Mouse (Mus musculus) embryonic facial prominence, embryonic 14.5 days (tissue): ENCODE measurements around the gene Msl1. TPM values are rescaled to one million over a fixed set of nuclear protein-coding genes. Genes with fewer than 3 reads are reported as not detected.

Source experiments
- ATAC-seq: fragments of 200-750 bp; cut with Nextera tagmentation; 2 replicates; pipeline ENCODE4 v1.8.0; 2017; ENCODE audit warnings: low read depth, moderate number of reproducible peaks, moderate TSS enrichment
- DNase-seq: peaks from one replicate; pipeline ENCODE4 v3.0.0-alpha.2; 2015; ENCODE audit warnings: low spot score
- H3K27ac ChIP-seq: fragments of 300-500 bp; sonication (generic); replicated peaks from 2 replicates; pipeline ENCODE4 v1.5.1; 2014; ENCODE audit warnings: low read depth, mild to moderate bottlenecking, low read length, moderate library complexity
- H3K27me3 ChIP-seq: fragments of 300-500 bp; sonication (generic); replicated peaks from 2 replicates; pipeline ENCODE4 v1.6.1; 2014; ENCODE audit warnings: low read length; ENCODE audit not compliant: control insufficient read depth, insufficient read depth
- H3K36me3 ChIP-seq: fragments of 300-500 bp; sonication (generic); 2 replicates; pipeline ENCODE4 v1.6.1; 2014; ENCODE audit warnings: low read length, mixed read lengths; ENCODE audit not compliant: control insufficient read depth, insufficient read depth
- H3K4me1 ChIP-seq: fragments of 300-500 bp; sonication (generic); 2 replicates; pipeline ENCODE4 v1.6.1; 2014; ENCODE audit warnings: antibody characterized with exemption, low read length; ENCODE audit not compliant: control insufficient read depth, insufficient read depth
- H3K4me2 ChIP-seq: fragments of 300-500 bp; sonication (generic); 2 replicates; pipeline ENCODE4 v1.6.1; 2014; ENCODE audit warnings: low read depth, mild to moderate bottlenecking, low read length, moderate library complexity, mixed read lengths
- H3K4me3 ChIP-seq: fragments of 300-500 bp; sonication (generic); 2 replicates; pipeline ENCODE4 v1.5.1; 2014; ENCODE audit warnings: low read depth, mild to moderate bottlenecking, low read length
- H3K9ac ChIP-seq: fragments of 300-500 bp; sonication (generic); 2 replicates; pipeline ENCODE4 v1.6.1; 2014; ENCODE audit warnings: low read depth, mild to moderate bottlenecking, low read length, moderate library complexity, mixed read lengths
- H3K9me3 ChIP-seq: fragments of 300-500 bp; sonication (generic); 2 replicates; pipeline ENCODE4 v1.6.1; 2016; ENCODE audit warnings: low read length; ENCODE audit not compliant: control insufficient read depth
- WGBS: fragments of 180-500 bp; shearing (Covaris S2); extraction: QIAGEN DNeasy Blood & Tissue Kit; methylation state at CpG from one replicate; pipeline ENCODE4 v1.1.7; 2014; 5-methylcytosine and 5-hydroxymethylcytosine counted together
- polyA plus RNA-seq: library from polyadenylated mRNA; unstranded; fragments of >200 nt; fragmentation: Nextera tagmentation; extraction: Ambion mirVana; gene quantifications from 2 replicates; pipeline ENCODE4 v1.2.1, GENCODE M21; 2014

Gene Msl1
- polyA plus RNA-seq, 1 experiment from 2014 or later, result 18.1 TPM

DNA sequence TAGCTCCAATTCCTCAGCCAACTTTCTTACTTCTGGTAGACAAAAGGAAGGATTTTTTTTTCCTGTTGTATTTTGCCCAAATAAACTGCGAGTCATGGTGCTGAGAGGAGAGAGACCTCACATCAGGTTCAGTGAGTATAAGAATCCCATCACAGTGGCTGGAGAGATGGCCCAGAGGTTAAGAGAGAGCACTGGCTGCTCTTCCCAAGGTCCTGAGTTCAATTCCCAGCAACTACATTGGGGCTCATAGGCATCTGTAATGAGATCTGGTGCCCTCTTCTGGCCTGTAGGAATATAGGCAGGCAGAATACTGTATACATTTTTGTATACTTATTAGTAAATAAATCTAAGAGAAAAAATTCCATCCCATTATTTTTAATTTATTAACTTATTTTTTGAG, 7.6 kb upstream of the Msl1 start:
- no peaks in the 10 kb centered on the region for H3K36me3 ChIP-seq
- DNase-seq (no peak), ATAC-seq (no peak)
- peaks cover 43% of the 10 kb centered on the region for H3K4me1 ChIP-seq
- no peak overlapping the region for H3K4me3 ChIP-seq
- H3K27me3 ChIP-seq, result no peaks in the 10 kb centered on the region
- H3K9me3 ChIP-seq, result no peaks in the 10 kb centered on the region
- no peak overlapping the region for H3K27ac ChIP-seq
- 93% methylated on average over 1 of the region's 1 CpGs for WGBS
- H3K4me2 ChIP-seq, result no peak overlapping the region
- no peak overlapping the region for H3K9ac ChIP-seq

DNA sequence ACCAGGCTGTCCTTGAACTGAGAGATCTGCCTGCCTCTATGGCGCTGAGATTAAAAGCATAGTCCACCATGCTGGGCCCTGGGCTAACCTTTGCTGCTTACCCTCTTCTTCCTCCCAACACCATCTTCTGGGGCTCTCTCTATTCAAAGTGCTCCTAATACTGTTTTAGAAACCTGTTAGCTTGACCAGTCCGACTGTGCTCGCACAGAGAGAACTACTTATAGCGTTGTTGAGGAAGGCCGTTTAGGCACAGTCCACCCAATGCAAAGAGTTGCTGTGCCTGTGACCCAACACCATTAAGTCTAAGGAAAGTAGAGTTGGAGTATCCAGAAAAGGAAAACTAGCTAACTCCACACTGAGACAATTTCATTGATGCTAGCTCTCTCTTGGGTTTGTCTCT, 7.2 kb upstream of the Msl1 start:
- Histone ChIP-seq H3K9ac (no peak overlapping the region), H3K9me3 (no peaks in the 10 kb centered on the region), H3K27ac (peak overlapping the region; percentile 84), H3K27me3 (no peaks in the 10 kb centered on the region), H3K4me2 (peak overlapping the region; percentile 88; the same call in 1 of the 2 replicates), H3K4me1 (peaks cover 38% of the 10 kb centered on the region), H3K4me3 (no peak overlapping the region), H3K36me3 (no peaks in the 10 kb centered on the region)
- DNase-seq, result no peak
- WGBS, result 85% methylated on average over 5 of the region's 5 CpGs
- no peak for ATAC-seq

DNA sequence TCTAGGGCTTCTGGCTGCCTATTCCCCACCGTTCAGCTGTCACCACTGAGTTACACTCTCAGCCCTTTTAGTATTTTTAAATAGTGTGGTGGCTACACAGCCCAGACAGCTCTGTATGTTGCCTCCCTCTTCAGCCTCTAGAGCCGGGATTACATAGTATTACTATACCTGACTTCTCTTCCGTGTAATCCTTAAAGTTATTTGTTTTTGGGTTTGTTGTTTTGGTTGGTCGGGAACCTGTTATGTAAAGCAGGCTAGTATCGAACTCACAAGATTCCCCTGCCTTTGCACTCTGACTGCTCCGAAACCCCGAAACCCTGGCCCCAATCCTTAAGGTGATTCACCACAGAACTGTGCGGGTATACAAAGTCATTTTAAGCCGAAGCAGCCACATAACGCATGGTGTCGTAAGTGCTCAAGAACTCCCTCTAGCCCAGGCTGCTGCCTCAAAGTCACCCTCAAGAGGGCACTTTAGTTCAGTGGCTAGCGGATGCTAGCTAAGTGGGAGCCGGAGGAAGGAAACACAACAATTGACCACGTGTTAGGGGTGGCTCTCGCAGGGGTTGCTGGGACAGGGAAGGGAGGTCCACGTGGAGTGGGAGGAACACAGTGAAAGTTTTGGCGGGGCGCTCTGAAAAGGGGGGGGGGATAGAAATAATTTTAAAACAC, 6.6 kb upstream of the Msl1 start:
- no peaks in the 10 kb centered on the region for H3K36me3 ChIP-seq
- no peaks in the 10 kb centered on the region for H3K27me3 ChIP-seq
- peaks cover 36% of the 10 kb centered on the region for H3K4me1 ChIP-seq
- ATAC-seq (peak; percentile 91), DNase-seq (peak; percentile 97)
- H3K9me3 ChIP-seq, result no peaks in the 10 kb centered on the region
- peak overlapping the region; percentile 73 for H3K9ac ChIP-seq
- peak overlapping the region; percentile 50 for H3K4me3 ChIP-seq
- H3K27ac ChIP-seq, result peak overlapping the region; percentile 84
- peak overlapping the region; percentile 88 for H3K4me2 ChIP-seq
- WGBS, result 11% methylated on average over 18 of the region's 18 CpGs

DNA sequence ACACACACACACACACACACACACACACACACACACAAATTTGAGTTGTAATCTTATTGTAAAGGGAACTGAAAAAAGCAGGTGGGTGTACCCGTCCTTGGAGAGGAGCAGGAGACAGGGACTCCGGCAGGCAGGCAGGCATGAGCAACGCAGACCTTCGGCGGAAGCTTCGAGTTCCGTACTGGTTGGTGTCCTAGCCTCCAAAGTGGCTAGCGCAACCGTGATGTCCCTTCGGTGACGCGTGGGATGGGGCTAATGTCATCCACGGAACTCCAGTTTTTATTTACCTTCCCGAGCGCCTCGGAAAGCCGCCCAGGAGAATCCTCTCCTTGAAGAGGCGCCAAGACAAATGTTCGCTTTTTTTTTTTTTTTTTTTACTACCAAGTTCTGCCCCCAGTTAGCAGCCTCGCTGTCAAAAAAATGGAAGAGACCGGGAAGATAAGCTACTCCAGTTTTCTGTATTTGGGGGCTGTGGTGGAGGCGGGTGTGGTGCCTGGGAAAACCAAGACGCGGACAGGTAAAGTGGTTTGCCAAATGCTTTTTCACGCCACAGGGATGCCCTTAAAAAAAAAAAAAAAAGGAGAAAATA, 6.0 kb upstream of the Msl1 start:
- WGBS, result 1% methylated on average over 24 of the region's 25 CpGs
- H3K27ac ChIP-seq, result peak overlapping the region; percentile 78

DNA sequence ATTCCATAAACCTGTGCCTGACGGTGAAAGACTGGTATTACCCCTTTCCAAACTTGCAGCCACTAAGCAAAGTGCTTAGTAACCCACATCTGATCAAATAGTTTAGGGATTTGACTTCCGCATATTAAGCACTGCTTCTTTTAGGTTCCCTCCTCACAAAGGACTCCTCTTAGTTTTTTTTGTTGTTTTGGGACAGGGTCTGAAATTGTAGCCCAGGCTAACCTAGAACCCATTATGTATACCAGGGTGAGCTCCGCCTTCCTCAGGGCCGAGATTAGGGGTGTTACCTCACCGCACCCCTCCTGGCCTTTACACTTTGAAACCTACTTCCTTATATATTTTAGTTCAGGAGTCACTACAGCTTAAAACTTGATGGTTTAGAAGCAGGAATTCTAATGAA, 5.5 kb upstream of the Msl1 start:
- Histone ChIP-seq H3K9me3 (no peaks in the 10 kb centered on the region), H3K4me1 (peaks cover 35% of the 10 kb centered on the region), H3K9ac (peak overlapping the region; percentile 73; the same call in 1 of the 2 replicates), H3K27me3 (no peaks in the 10 kb centered on the region), H3K4me2 (peak overlapping the region; percentile 88), H3K27ac (no peak overlapping the region), H3K4me3 (peak overlapping the region; percentile 50), H3K36me3 (no peaks in the 10 kb centered on the region)
- DNase-seq (no peak), ATAC-seq (no peak)
- WGBS, result 36% methylated on average over 5 of the region's 5 CpGs

More for the DNA sequence above, 6.0 kb upstream of the Msl1 start:
- Histone ChIP-seq H3K36me3 (no peaks in the 10 kb centered on the region), H3K4me3 (peak overlapping the region; percentile 50), H3K9ac (peak overlapping the region; percentile 73), H3K27me3 (no peaks in the 10 kb centered on the region), H3K4me2 (peak overlapping the region; percentile 88), H3K4me1 (peaks cover 39% of the 10 kb centered on the region), H3K9me3 (no peaks in the 10 kb centered on the region)
- no peak for DNase-seq
- ATAC-seq, result no peak

DNA sequence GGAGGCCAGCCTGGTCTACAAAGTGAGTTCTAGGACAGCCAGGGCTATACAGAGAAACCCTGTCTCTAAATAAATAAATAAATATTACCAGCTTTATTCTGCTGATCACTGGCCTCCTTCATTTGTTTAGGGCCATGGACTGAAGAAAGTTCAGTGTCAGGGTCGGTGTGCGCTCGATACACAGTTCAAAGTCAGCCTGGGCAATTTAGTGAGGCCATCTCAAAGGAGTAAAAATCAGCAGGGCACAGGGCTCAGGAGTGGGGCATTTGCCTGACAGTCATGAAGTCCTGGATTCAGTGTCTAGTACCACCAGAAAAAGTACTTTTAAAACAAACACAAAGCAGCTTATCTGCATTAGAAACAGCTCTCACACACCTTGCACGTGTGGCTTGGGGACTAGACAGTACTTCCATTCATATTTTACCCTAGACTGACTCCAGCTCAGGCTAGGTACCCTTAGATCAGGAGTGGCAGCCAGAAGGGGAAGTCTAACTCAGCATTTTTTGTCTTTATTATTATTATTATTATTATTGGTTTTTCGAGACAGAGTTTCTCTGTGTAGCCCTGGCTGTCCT, 4.6 kb upstream of the Msl1 start:
- ATAC-seq, result no peak
- no peak for DNase-seq

DNA sequence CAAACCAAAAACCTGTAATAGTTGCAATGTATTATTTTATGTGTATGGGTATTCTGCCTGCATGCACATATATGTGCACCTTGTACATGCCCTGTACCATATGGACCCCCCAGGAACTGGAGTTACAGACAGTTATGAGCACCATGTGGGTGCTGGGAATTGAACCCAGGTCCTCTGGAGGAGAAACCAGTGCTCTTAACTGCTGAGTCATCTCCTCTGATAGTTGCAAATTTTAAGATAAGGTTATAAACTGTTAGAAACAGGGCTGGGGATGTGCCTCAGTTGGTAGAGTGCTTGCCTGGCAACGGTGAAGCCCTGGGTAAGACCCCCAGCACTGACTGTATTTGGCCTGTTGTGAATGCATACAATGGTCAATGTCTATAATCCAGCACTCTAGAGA, 3.9 kb upstream of the Msl1 start:
- DNase-seq (no peak), ATAC-seq (no peak)
- no peak overlapping the region for H3K4me2 ChIP-seq
- no peak overlapping the region for H3K27ac ChIP-seq
- no peak overlapping the region for H3K9ac ChIP-seq
- H3K4me1 ChIP-seq, result peaks cover 19% of the 10 kb centered on the region
- no peaks in the 10 kb centered on the region for H3K9me3 ChIP-seq
- H3K4me3 ChIP-seq, result no peak overlapping the region
- no peaks in the 10 kb centered on the region for H3K27me3 ChIP-seq
- WGBS, result 83% methylated on average over 1 of the region's 1 CpGs
- no peaks in the 10 kb centered on the region for H3K36me3 ChIP-seq

More for the DNA sequence above, 4.6 kb upstream of the Msl1 start:
- H3K4me1 ChIP-seq, result peaks cover 26% of the 10 kb centered on the region
- no peaks in the 10 kb centered on the region for H3K36me3 ChIP-seq
- no peaks in the 10 kb centered on the region for H3K27me3 ChIP-seq
- H3K9ac ChIP-seq, result no peak overlapping the region
- H3K27ac ChIP-seq, result no peak overlapping the region
- 81% methylated on average over 5 of the region's 5 CpGs for WGBS
- H3K4me3 ChIP-seq, result no peak overlapping the region
- no peaks in the 10 kb centered on the region for H3K9me3 ChIP-seq
- no peak overlapping the region for H3K4me2 ChIP-seq

DNA sequence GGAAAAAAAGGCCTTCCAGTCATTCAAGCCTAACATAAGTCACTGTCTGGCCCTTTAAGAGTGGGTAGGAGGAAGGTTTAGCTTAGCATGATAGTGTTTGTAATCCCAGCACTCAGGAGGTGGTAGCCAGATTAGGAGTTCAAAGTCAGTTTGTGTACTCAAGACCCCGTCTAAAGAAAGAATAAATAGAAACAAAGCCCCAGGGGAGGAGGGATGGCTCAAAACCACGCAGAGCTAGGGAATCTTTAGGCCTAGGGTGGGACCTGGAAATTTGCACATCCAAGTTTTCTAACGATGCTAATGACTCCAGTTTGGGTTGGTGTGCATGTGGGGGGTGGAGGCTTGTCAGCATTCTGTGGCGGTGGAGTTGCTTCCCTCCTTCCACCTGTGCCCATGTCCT, 3.2 kb upstream of the Msl1 start:
- H3K9ac ChIP-seq, result no peak overlapping the region
- 20% methylated on average over 4 of the region's 4 CpGs for WGBS
- H3K27me3 ChIP-seq, result no peaks in the 10 kb centered on the region
- H3K4me1 ChIP-seq, result peaks cover 16% of the 10 kb centered on the region
- H3K4me3 ChIP-seq, result no peak overlapping the region
- H3K36me3 ChIP-seq, result no peaks in the 10 kb centered on the region
- ATAC-seq (no peak), DNase-seq (no peak)
- no peak overlapping the region for H3K27ac ChIP-seq
- H3K4me2 ChIP-seq, result no peak overlapping the region
- no peaks in the 10 kb centered on the region for H3K9me3 ChIP-seq
